Mouse (Mus musculus): Measurements from ENCODE around the gene Cpxm1. TPM values are rescaled to one million over a fixed set of nuclear protein-coding genes. Genes with fewer than 3 reads are reported as not detected.

The Cpxm1 gene
- total and polyA plus RNA-seq, 3 experiments: 6.5 to 10.7 TPM; not detected in 1

DNA sequence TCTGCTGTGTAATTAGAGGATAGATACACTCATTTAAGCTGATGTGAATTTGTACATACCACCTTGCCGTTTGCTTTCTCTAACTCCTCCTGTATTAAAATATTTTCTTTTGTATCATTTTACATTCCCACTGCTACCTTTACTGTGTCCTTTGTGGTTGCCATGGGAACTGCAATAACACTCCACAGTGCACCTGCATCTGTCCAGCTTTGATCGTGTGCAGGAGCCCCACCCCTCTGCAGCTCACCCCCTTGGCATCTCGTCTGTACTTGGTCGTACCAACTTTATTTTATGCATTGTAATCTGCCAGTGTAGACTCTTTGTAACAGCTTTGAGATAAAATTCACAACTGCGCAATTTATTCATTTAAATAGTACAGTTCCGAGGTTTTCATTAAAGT lies 13.5 kb downstream of the Cpxm1 start:
- no peaks in the 10 kb centered on the region for H3K36me3 ChIP-seq (ENCODE audit: control insufficient read depth in 1 of 2, insufficient read depth in 2 of 2, low read length in 2 of 2)
- no peaks in the 10 kb centered on the region for H3K9me3 ChIP-seq (replicated peaks; ENCODE audit: insufficient read depth, low read length)
- TF ChIP-seq TAL1 (IDR thresholded peaks at IDR 0.05; ENCODE audit: low read length) (no peak), BHLHE40 (IDR thresholded peaks at IDR 0.05; ENCODE audit: borderline replicate concordance, low read depth, low read length) (no peak), CHD1 (IDR thresholded peaks at IDR 0.05; ENCODE audit: low read depth, low read length) (no peak), GABPA (IDR thresholded peaks at IDR 0.05; ENCODE audit: low read depth, low read length) (no peak), NRF1 (IDR thresholded peaks at IDR 0.05; ENCODE audit: insufficient read depth, low read depth, low read length, poor library complexity, severe bottlenecking) (no peak), MYC (IDR thresholded peaks at IDR 0.05; ENCODE audit: low read depth, low read length) (no peak), UBTF (IDR thresholded peaks at IDR 0.05; ENCODE audit: borderline replicate concordance, insufficient read depth, low read depth, low read length) (no peak), TCF12 (IDR thresholded peaks at IDR 0.05; ENCODE audit: low read depth, low read length) (no peak), CHD2 (IDR thresholded peaks at IDR 0.05; ENCODE audit: low read length) (no peak), POLR2AphosphoS2 (IDR thresholded peaks at IDR 0.05; ENCODE audit: low read length) (no peak), MAX (IDR thresholded peaks at IDR 0.05; ENCODE audit: low read length) (no peak), SIN3A (IDR thresholded peaks at IDR 0.05; ENCODE audit: low read length) (no peak), ZNF384 (IDR thresholded peaks at IDR 0.05; ENCODE audit: low read depth, low read length) (no peak), ZC3H11A (IDR thresholded peaks at IDR 0.05; ENCODE audit: low read depth, low read length) (no peak), SMC3 (IDR thresholded peaks at IDR 0.05; ENCODE audit: low read depth, low read length) (no peak), E2F4 (IDR thresholded peaks at IDR 0.05; ENCODE audit: borderline replicate concordance, low read depth, low read length) (no peak), MAFK (IDR thresholded peaks at IDR 0.05; ENCODE audit: borderline replicate concordance, low read depth, low read length) (no peak), GATA1 (IDR thresholded peaks at IDR 0.05; ENCODE audit: low read depth, low read length) (no peak), POLR2A (IDR thresholded peaks at IDR 0.05; ENCODE audit: control insufficient read depth in 1 of 2, insufficient read depth in 1 of 2, low read depth in 1 of 2, low read length in 2 of 2, poor library complexity in 1 of 2) (no peak), ZMIZ1 (IDR thresholded peaks at IDR 0.05; ENCODE audit: low read depth, low read length) (no peak)
- H3K79me2 ChIP-seq (ENCODE audit: control insufficient read depth, insufficient read depth, low read length, poor library complexity): no peaks in the 10 kb centered on the region
- H3K4me1 ChIP-seq (ENCODE audit: control insufficient read depth in 1 of 2, insufficient read depth in 2 of 2, low read length in 2 of 2): no peaks in the 10 kb centered on the region
- no peak overlapping the region for H3K4me3 ChIP-seq (ENCODE audit: control insufficient read depth in 1 of 2, insufficient read depth in 1 of 2, low read depth in 2 of 2, low read length in 2 of 2)
- H3K27ac ChIP-seq (ENCODE audit: control insufficient read depth, low read depth, low read length): no peak overlapping the region
- peaks cover 6 to 11% of the 10 kb centered on the region in 2 experiments for H3K27me3 ChIP-seq (ENCODE audit: control insufficient read depth in 1 of 2, insufficient read depth in 2 of 2, low read length in 2 of 2)
- no peak overlapping the region for H3K9ac ChIP-seq (ENCODE audit: control insufficient read depth, low read depth, low read length, poor library complexity, severe bottlenecking)
- no peak for DNase-seq (ENCODE audit: low read depth, low spot score)

GRCm38 (mm10) chr2:130383205-130383604 lies 14.2 kb downstream of the Cpxm1 start:
- Histone ChIP-seq H3K4me3 (ENCODE audit: control insufficient read depth in 1 of 2, insufficient read depth in 1 of 2, low read depth in 2 of 2, low read length in 2 of 2) (no peak overlapping the region), H3K79me2 (ENCODE audit: control insufficient read depth, insufficient read depth, low read length, poor library complexity) (no peaks in the 10 kb centered on the region), H3K36me3 (ENCODE audit: control insufficient read depth in 1 of 2, insufficient read depth in 2 of 2, low read length in 2 of 2) (no peaks in the 10 kb centered on the region), H3K4me1 (ENCODE audit: control insufficient read depth in 1 of 2, insufficient read depth in 2 of 2, low read length in 2 of 2) (no peaks in the 10 kb centered on the region), H3K9me3 (replicated peaks; ENCODE audit: insufficient read depth, low read length) (no peaks in the 10 kb centered on the region), H3K27me3 (ENCODE audit: control insufficient read depth in 1 of 2, insufficient read depth in 2 of 2, low read length in 2 of 2) (peaks cover 6 to 17% of the 10 kb centered on the region in 2 experiments), H3K9ac (ENCODE audit: control insufficient read depth, low read depth, low read length, poor library complexity, severe bottlenecking) (no peak overlapping the region), H3K27ac (ENCODE audit: control insufficient read depth, low read depth, low read length) (no peak overlapping the region)
- no peak for DNase-seq (ENCODE audit: low read depth, low spot score)
- TF ChIP-seq BHLHE40 (IDR thresholded peaks at IDR 0.05; ENCODE audit: borderline replicate concordance, low read depth, low read length) (no peak), TCF12 (IDR thresholded peaks at IDR 0.05; ENCODE audit: low read depth, low read length) (no peak), UBTF (IDR thresholded peaks at IDR 0.05; ENCODE audit: borderline replicate concordance, insufficient read depth, low read depth, low read length) (no peak), E2F4 (IDR thresholded peaks at IDR 0.05; ENCODE audit: borderline replicate concordance, low read depth, low read length) (no peak), SIN3A (IDR thresholded peaks at IDR 0.05; ENCODE audit: low read length) (no peak), GATA1 (IDR thresholded peaks at IDR 0.05; ENCODE audit: low read depth, low read length) (no peak), EP300 (IDR thresholded peaks at IDR 0.05; ENCODE audit: low read depth in 1 of 2, low read length in 2 of 2) (no peak), RCOR1 (IDR thresholded peaks at IDR 0.05; ENCODE audit: low read depth, low read length) (no peak), CHD1 (IDR thresholded peaks at IDR 0.05; ENCODE audit: low read depth, low read length) (no peak), USF1 (IDR thresholded peaks at IDR 0.05; ENCODE audit: low read depth, low read length) (no peak), POLR2A (IDR thresholded peaks at IDR 0.05; ENCODE audit: control insufficient read depth in 1 of 2, insufficient read depth in 1 of 2, low read depth in 1 of 2, low read length in 2 of 2, poor library complexity in 1 of 2) (no peak), ZKSCAN1 (IDR thresholded peaks at IDR 0.05; ENCODE audit: low read depth, low read length) (no peak), USF2 (IDR thresholded peaks at IDR 0.05; ENCODE audit: borderline replicate concordance in 1 of 2, insufficient read depth in 1 of 2, low read depth in 1 of 2, low read length in 2 of 2) (no peak), MAX (IDR thresholded peaks at IDR 0.05; ENCODE audit: low read length) (no peak), ZNF384 (IDR thresholded peaks at IDR 0.05; ENCODE audit: low read depth, low read length) (no peak), MEF2A (IDR thresholded peaks at IDR 0.05; ENCODE audit: extremely low read depth, insufficient replicate concordance, low read depth, low read length, poor library complexity, severe bottlenecking) (no peak)

All from MEL (cell line).